Mouse (Mus musculus) cerebellum, adult 18-20 months (tissue): Measurements from ENCODE around the gene Ubald2.
"Not testable (repeated sequence)": the region's sequence is repeated elsewhere in the genome, so short reads cannot be mapped to it uniquely, and the experiment has no call there.

Source experiments
- DNase-seq, 2 experiments: peaks; one replicate each; pipeline ENCODE4 v3.0.0; 2021

Gene Ubald2

DNA sequence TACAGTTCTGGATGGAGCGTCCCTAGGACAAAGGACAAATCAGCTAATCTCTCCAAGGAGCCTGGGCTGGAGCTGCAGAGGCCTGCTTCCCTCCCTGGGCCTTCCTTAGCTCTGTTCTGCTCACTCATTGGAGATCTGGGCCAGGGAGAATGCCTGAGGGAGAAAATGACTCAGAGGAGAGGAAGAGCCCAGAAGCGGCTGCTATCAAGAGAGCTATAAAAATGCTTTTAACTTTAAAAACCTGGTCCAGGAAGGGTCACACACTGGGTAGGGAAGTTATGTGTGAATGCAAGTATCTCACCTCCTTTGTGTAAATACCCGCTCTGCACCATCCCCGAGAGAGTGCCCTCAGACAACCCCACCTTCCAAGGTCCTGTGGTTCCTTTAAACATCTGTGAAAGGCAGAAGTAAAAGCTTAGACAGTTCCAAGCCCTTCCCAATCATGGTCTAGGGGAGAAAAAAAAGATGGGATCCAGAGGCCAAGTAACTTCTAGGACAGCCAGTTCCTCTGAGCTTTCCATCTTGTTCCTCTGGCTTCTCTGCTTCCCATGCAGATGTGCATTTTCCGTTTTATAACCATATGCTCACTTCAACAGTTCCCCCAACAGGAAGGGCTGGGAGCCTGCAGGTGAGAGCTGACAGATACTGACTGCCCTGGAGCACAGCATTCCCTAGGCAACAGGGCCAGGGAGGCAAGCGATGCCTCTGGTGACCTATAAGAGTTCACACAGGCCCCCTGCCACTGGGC, 17.5 kb upstream of the Ubald2 start:
- no peak for DNase-seq

GRCm38 (mm10) chr11:116417054-116417453, 16.8 kb upstream of the Ubald2 start:
- no peak for DNase-seq

- no peak for DNase-seq
These were observed 15.6 kb upstream of the Ubald2 start for GRCm38 (mm10) chr11:116418194-116418840.

- no peak for DNase-seq
These were observed 14.9 kb upstream of the Ubald2 start for GRCm38 (mm10) chr11:116418841-116419462.

DNA sequence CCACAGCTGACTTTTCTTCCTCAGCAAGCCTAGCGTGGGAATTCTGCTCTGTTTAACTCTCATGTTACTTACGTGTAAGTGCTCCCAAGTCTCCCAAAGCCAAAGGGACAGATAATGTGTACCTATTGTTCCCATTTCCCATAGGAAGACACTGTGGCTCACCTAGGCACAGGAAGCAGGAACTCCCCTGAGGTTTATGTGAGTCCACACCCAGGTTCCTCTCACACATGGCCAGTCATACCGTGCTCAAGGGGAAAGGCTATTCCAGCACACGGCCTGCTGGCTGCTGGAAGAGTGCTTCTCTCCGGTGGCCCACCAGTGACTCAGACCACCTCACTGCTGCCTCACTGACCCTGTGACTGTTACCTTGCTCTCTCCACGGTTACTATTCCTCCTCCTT, 12.8 kb upstream of the Ubald2 start:
- DNase-seq = no peak

DNA sequence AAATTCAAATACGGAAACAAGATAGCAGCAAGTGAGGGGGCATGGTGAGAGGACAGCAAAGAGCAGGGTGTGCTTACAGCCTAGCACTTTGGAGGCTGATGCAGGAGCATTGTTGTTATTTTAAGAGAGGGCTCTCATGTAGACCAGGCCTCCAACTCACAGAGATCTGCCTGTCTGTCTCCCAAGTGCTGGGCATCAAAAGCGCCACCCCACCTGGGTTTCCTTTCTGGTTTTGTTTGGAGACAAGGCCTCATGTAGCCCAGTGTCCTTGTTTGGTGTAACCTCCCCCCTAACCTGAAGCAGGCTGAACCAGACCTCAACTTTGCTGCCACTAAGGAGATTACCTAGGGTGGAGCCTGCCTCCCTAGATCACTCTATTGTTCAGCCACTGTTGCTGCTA, 11.3 kb upstream of the Ubald2 start:
- no peak for DNase-seq

DNA sequence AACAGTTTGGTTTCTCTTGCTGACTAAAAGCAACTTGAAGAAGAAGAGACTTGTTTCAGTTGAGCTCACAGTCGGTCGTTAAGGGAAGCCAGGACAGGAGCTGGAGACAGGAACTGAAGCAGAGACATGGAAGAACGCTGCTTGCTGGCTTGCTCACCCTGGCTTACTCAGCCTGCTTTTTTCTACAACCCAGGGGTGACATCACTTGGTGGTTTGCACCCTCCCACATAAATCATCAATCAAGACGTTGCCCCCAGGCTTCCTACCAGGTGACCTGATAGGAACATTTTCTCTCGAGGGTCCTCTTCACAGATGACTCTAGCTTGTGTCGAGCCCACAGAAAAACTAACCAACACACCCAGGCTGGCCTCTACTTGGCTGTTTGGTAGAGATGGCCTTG, 10.7 kb upstream of the Ubald2 start:
- DNase-seq = no peak

- no peak for DNase-seq
These were observed 9.9 kb upstream of the Ubald2 start for GRCm38 (mm10) chr11:116423782-116424620.

GRCm38 (mm10) chr11:116424621-116425407, 9.1 kb upstream of the Ubald2 start:
- DNase-seq = no peak

GRCm38 (mm10) chr11:116426328-116426727, 7.6 kb upstream of the Ubald2 start:
- not testable (repeated sequence) for DNase-seq

GRCm38 (mm10) chr11:116426852-116427575, 6.9 kb upstream of the Ubald2 start:
- no peak for DNase-seq

DNA sequence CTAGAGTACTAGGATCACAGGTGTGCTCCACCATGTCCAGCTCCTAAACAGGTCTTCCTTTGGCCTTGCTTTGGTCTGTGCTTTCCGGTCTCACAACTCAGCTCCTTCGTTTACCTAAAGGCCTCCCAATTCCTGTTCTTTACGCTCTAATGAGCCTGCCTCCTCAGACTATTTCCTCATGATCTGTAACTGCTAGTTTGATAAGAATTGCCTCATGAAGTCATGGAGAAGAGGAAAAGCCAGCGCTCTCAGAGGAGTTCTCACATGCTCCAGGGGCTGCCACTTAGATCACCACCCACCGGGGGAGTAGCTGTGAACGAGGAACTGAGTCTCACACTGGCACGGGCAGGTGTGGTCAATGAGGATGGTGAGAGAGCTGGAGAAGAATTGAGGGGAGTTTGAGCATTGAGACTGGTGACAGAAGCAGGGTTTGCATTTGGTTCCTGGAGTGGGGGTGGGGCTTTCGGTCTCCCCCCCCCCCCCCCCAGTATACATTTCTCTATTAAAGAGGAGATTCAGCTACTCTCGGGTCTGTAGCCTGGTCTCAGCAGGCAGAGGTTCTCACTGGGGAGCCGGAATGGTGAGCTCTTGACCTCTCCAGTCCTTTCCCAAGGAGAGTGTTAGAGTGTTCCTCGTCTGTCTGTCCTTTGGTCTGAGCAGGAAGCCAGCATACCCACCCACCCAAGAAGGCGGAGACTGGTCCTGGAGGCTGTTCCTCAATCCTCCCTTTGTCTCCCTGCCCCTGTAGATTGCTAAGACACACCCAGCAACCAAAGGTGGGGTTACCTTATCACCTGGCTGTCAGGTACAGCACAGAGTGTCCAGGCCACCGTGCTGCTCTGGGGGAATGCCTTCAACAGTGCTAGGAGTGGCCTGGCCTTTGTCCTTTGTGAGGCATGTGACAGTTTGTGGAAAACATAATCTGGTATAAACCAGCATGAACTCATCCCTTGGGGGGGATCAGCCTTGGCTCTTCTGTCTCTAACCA, 4.7 kb upstream of the Ubald2 start:
- DNase-seq = no peak

- no peak for DNase-seq
These were observed 3.9 kb upstream of the Ubald2 start for GRCm38 (mm10) chr11:116429862-116430613.

GRCm38 (mm10) chr11:116430723-116431427, 3.0 kb upstream of the Ubald2 start:
- no peak for DNase-seq

- no peak for DNase-seq
These were observed 2.3 kb upstream of the Ubald2 start for GRCm38 (mm10) chr11:116431428-116432077.

DNA sequence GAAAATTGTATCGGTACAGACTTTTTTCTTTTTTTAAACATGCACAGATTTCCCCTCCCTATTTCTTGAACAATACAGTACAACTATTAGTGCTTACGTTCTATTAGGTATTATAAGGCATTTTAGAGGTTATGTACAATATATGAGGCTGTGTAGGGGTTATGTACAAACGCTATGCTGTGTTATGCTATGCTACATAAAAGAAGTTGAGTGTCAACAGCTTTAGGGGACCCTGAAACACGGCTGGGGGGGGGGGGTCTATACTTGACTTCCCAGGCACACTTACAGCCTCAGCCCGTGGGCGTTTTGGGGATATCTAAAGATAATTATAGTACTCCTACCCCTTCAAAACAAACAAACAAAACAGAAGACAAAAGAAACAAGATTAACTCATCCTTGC, 1.8 kb upstream of the Ubald2 start:
- no peak for DNase-seq

GRCm38 (mm10) chr11:116432593-116433355, 1.1 kb upstream of the Ubald2 start:
- no peak for DNase-seq
